Mouse (Mus musculus) intestine, postnatal 0 days (tissue): ENCODE results near the gene Zfp184. TPM values are rescaled to one million over a fixed set of nuclear protein-coding genes. Genes with fewer than 3 reads are reported as not detected.
"Not testable (repeated sequence)": the region's sequence is repeated elsewhere in the genome, so short reads cannot be mapped to it uniquely, and the experiment has no call there.

Experiments
- ATAC-seq: fragments of 200-750 bp; cut with Nextera tagmentation; 2 replicates; pipeline ENCODE4 v1.8.0; 2017; ENCODE audit warnings: mild to moderate bottlenecking, moderate TSS enrichment, moderate library complexity
- H3K27ac ChIP-seq: fragments of 300-500 bp; sonication (generic); 2 replicates; pipeline ENCODE4 v1.5.1; 2014; ENCODE audit warnings: mild to moderate bottlenecking, low read depth, low read length, moderate library complexity
- H3K27me3 ChIP-seq: fragments of 300-500 bp; sonication (generic); replicated peaks from 2 replicates; pipeline ENCODE4 v1.6.1; 2014; ENCODE audit warnings: low read length, mixed read lengths; ENCODE audit not compliant: control insufficient read depth, insufficient read depth
- H3K36me3 ChIP-seq: fragments of 300-500 bp; sonication (generic); 2 replicates; pipeline ENCODE4 v1.6.1; 2014; ENCODE audit warnings: mild to moderate bottlenecking, moderate library complexity; ENCODE audit not compliant: control insufficient read depth, insufficient read depth
- H3K4me1 ChIP-seq: fragments of 300-500 bp; sonication (generic); replicated peaks from 2 replicates; pipeline ENCODE4 v1.6.1; 2014; ENCODE audit warnings: antibody characterized with exemption, low read length, mixed read lengths; ENCODE audit not compliant: control insufficient read depth, insufficient read depth
- H3K4me2 ChIP-seq: fragments of 300-500 bp; sonication (generic); replicated peaks from 2 replicates; pipeline ENCODE4 v1.6.1; 2014; ENCODE audit warnings: low read depth, mild to moderate bottlenecking, moderate library complexity
- H3K4me3 ChIP-seq: fragments of 300-500 bp; sonication (generic); 2 replicates; pipeline ENCODE4 v1.5.1; 2014; ENCODE audit warnings: low read depth, low read length
- H3K9ac ChIP-seq: fragments of 300-500 bp; sonication (generic); 2 replicates; pipeline ENCODE4 v1.6.1; 2014; ENCODE audit warnings: mild to moderate bottlenecking, low read depth, low read length
- H3K9me3 ChIP-seq: fragments of 300-500 bp; sonication (generic); 2 replicates; pipeline ENCODE4 v1.6.1; 2016; ENCODE audit warnings: mixed run types; ENCODE audit not compliant: control insufficient read depth
- CTCF ChIP-seq: sonication (generic); IDR thresholded peaks from 2 replicates; pipeline ENCODE4 v1.5.1; 2016; ENCODE audit warnings: low read depth, mild to moderate bottlenecking, control low read depth, antibody characterized with exemption, moderate library complexity
- WGBS: fragments of 180-500 bp; shearing (Covaris S2); extraction: QIAGEN DNeasy Blood & Tissue Kit; methylation state at CpG from one replicate; pipeline ENCODE4 v1.1.7; 2014; 5-methylcytosine and 5-hydroxymethylcytosine counted together
- polyA plus RNA-seq: library from polyadenylated mRNA; unstranded; fragments of >200 nt; fragmentation: Nextera tagmentation; extraction: Ambion mirVana; gene quantifications from 2 replicates; pipeline ENCODE4 v1.2.1, GENCODE M21; 2015

Zfp184 gene
- polyA plus RNA-seq, 1 experiment from 2014 or later, result 1.2 TPM

DNA sequence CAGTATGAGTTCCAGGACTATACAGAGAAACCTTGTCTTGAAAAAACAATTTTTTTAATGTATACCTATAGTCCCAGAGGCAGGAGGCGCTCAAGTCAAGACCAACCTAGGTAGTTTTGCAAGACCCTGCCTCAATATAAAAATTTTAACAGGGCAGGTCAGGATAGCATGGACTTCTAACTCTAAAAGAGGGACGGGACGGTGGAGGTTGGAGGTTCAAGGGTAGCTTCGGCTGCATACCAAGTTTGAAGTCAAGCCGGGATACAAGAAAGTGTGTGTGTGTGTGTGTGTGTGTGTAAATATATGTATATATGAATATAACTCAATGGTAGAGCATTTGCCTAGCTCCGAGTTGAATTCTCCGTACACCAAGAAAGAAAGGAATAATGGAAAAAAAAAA, 38.6 kb upstream of the Zfp184 start:
- Histone ChIP-seq H3K36me3 (no peaks in the 10 kb centered on the region), H3K4me2 (no peak overlapping the region), H3K4me3 (no peak overlapping the region), H3K9ac (no peak overlapping the region), H3K4me1 (no peaks in the 10 kb centered on the region), H3K27ac (no peak overlapping the region), H3K27me3 (no peaks in the 10 kb centered on the region), H3K9me3 (no peaks in the 10 kb centered on the region)
- no peak for ATAC-seq
- 78% methylated on average over 7 of the region's 7 CpGs for whole genome bisulfite sequencing
- no peak for TF ChIP-seq CTCF

DNA sequence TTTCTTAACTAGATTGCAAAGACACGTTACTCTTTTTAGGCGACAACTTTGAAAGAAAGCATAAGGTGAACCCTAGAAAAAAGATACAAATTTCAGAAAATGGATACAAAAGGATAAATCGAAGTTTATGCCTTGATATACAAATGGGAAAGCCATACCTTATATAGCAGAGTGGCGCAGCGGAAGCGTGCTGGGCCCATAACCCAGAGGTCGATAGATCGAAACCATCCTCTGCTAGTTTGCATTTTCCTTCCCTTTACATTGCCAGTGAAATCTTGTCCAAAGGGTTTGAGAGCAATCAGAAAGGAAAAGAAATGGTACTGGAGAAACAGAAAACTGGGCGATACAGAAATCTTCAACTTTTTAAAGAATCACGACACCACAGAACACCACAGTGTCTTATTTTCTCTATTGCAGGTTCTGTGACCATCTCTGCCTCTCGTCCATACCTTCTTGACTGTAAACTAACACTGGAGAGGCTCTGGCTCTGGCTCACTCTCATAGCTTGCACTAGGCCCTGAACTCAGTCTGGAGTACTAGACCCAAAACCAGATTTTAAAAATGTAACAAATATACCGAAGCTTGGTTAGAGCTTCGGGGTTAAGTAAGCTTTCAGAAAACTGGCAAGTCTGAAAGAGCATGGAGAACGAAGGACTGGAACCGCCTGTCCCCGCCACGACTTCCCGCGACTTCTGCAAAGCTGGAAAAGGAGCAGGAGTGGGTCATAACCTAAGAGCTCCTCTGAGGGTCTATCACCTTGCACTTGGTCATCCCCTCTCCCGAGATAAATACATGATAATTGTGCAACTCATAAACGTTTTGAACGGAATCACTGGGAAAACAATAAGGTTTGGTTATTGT, 37.7 kb upstream of the Zfp184 start:
- H3K9ac ChIP-seq, result no peak overlapping the region
- WGBS, result 41% methylated on average over 22 of the region's 22 CpGs
- H3K4me3 ChIP-seq, result no peak overlapping the region
- no peaks in the 10 kb centered on the region for H3K27me3 ChIP-seq
- no peak for TF ChIP-seq CTCF
- no peaks in the 10 kb centered on the region for H3K9me3 ChIP-seq
- H3K4me2 ChIP-seq, result peak overlapping the region; percentile 21; the same call in 1 of the 2 replicates
- H3K36me3 ChIP-seq, result no peaks in the 10 kb centered on the region
- no peak overlapping the region for H3K27ac ChIP-seq
- H3K4me1 ChIP-seq, result no peaks in the 10 kb centered on the region
- no peak for ATAC-seq

DNA sequence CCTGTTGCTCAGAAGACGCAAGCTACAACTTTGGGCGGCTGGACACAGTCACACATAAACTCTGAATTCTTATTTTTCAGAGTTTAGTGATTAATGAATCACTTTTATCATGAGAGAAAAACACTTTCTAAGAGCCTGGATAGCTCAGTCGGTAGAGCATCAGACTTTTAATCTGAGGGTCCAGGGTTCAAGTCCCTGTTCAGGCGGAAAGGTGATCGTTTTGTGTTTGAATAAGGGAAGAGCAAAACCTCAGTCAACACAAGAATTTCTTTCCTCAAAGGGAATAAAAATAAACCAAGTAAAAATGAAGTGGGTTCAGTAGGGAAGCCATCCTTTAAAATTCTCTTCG, 37.1 kb upstream of the Zfp184 start:
- not testable (repeated sequence) for H3K27me3 ChIP-seq, H3K36me3 ChIP-seq, ATAC-seq, H3K27ac ChIP-seq, H3K9me3 ChIP-seq, H3K4me1 ChIP-seq, H3K4me3 ChIP-seq, H3K9ac ChIP-seq
- WGBS, result 39% methylated on average over 6 of the region's 6 CpGs
- 0 out of 2 replicates have a peak overlapping the region, but pooled peaks have one; percentile 21 for H3K4me2 ChIP-seq

DNA sequence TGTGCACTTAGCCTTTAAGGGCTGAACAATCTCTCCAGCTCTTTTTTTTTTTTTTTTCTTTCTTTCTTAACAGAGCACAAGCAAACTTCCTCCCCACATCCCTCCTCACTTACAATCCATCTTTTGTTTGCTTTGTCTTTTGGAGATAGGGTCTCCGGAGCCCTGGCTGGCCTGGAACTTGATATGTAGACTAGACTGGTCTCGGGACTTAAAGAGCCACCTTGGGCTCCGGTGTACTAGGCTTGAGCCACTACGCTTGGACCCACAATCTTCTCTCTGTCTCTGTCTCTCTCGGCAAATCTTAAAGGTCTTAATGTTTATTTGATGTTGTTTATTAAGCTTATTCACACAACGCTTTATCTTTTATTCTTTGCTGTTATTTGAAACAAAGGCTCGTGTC, 34.2 kb upstream of the Zfp184 start:
- WGBS, result 23% methylated on average over 7 of the region's 7 CpGs
- Histone ChIP-seq H3K9me3 (no peaks in the 10 kb centered on the region), H3K27ac (no peak overlapping the region), H3K4me3 (no peak overlapping the region), H3K4me2 (peak overlapping the region; percentile 43), H3K27me3 (no peaks in the 10 kb centered on the region), H3K4me1 (no peaks in the 10 kb centered on the region), H3K36me3 (no peaks in the 10 kb centered on the region), H3K9ac (no peak overlapping the region)
- TF ChIP-seq CTCF, result no peak
- ATAC-seq, result no peak

DNA sequence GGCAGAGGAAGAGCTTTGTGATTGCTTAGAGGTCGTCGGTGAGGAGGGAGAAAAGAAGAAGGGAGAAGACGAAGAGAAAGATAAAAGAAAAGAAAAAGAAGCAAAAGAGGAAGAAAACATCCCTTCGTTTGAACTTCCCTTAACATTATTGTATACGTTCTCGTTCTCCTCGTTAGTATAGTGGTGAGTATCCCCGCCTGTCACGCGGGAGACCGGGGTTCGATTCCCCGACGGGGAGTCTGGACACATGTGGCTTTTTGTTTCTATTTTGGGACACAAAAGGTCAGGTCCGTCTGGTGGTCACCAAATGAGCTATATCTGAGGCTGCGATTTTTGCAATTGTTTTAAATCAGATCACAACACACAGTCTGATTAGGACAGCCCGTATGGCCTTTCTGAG, 33.7 kb upstream of the Zfp184 start:
- no peaks in the 10 kb centered on the region for H3K9me3 ChIP-seq
- no peak overlapping the region for H3K4me3 ChIP-seq
- no peak for TF ChIP-seq CTCF
- H3K4me1 ChIP-seq, result no peaks in the 10 kb centered on the region
- H3K4me2 ChIP-seq, result peak overlapping the region; percentile 43
- 14% methylated on average over 17 of the region's 17 CpGs for WGBS
- no peak overlapping the region for H3K27ac ChIP-seq
- H3K9ac ChIP-seq, result no peak overlapping the region
- ATAC-seq, result no peak
- H3K36me3 ChIP-seq, result no peaks in the 10 kb centered on the region
- no peaks in the 10 kb centered on the region for H3K27me3 ChIP-seq

DNA sequence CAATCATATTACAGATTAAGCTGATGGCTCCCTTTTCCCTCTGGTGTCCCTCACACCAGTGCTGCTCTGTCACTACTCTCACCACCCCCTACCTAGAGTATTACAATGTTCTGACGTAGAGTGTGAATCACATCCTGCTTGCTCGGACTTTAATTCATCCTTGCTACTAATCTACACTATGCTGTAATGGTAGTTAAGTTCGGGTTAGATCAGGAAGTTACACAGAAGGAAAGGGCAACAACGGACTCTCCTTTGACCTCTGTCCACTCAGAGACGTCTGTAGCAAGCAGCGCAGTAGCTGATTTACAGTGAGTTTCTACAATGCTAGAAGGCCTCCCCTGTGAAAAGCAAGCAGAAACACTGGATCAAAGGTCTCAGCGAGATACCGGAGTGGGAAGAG, 31.0 kb upstream of the Zfp184 start:
- no peaks in the 10 kb centered on the region for H3K9me3 ChIP-seq
- ATAC-seq, result peak; percentile 91
- H3K4me1 ChIP-seq, result no peaks in the 10 kb centered on the region
- no peak overlapping the region for H3K9ac ChIP-seq
- H3K4me2 ChIP-seq, result peak overlapping the region; percentile 56
- H3K36me3 ChIP-seq, result no peaks in the 10 kb centered on the region
- TF ChIP-seq CTCF, result no peak
- H3K27me3 ChIP-seq, result no peaks in the 10 kb centered on the region
- peak overlapping the region; percentile 24; the same call in 1 of the 2 replicates for H3K4me3 ChIP-seq
- peak overlapping the region; percentile 70 for H3K27ac ChIP-seq
- 15% methylated on average over 8 of the region's 8 CpGs for WGBS
